Mouse (Mus musculus) thymus, adult 2 months (tissue): Measurements from ENCODE around the gene Usp49. TPM values are rescaled to one million over a fixed set of nuclear protein-coding genes. Genes with fewer than 3 reads are reported as not detected.

Experiments
- DNase-seq: peaks from one replicate; pipeline ENCODE4 v3.0.0; 2021
- H3K27ac ChIP-seq: fragments of 200-500 bp; 2 replicates; pipeline ENCODE4 v1.5.1; 2012; ENCODE audit warnings: low read length, control low read depth; ENCODE audit not compliant: control insufficient read depth, insufficient read depth
- H3K27me3 ChIP-seq: fragments of 200-500 bp; 2 replicates; pipeline ENCODE4 v1.6.1; 2012; ENCODE audit warnings: mild to moderate bottlenecking, low read length, moderate library complexity, mixed read lengths; ENCODE audit not compliant: control insufficient read depth, insufficient read depth
- H3K36me3 ChIP-seq: fragments of 200-500 bp; 2 replicates; pipeline ENCODE4 v1.6.1; 2012; ENCODE audit warnings: mild to moderate bottlenecking, low read length, moderate library complexity; ENCODE audit not compliant: control insufficient read depth, insufficient read depth
- H3K4me1 ChIP-seq: fragments of 200-500 bp; replicated peaks from 2 replicates; pipeline ENCODE4 v1.6.1; 2012; ENCODE audit warnings: low read length; ENCODE audit not compliant: control insufficient read depth, insufficient read depth
- H3K4me3 ChIP-seq: fragments of 200-500 bp; 2 replicates; pipeline ENCODE4 v1.5.1; 2012; ENCODE audit warnings: mild to moderate bottlenecking, low read length, control low read depth, moderate library complexity; ENCODE audit not compliant: control insufficient read depth, insufficient read depth
- CTCF ChIP-seq: fragments of 200-500 bp; IDR thresholded peaks from 2 replicates; pipeline ENCODE4 v1.5.1; 2012; ENCODE audit warnings: mild to moderate bottlenecking, control low read depth, low read length, moderate library complexity, borderline replicate concordance; ENCODE audit not compliant: control insufficient read depth, poor library complexity, insufficient read depth; ENCODE audit errors: extremely low read depth
- POLR2A ChIP-seq: fragments of 200-500 bp; IDR thresholded peaks from 2 replicates; pipeline ENCODE4 v1.6.1; 2012; ENCODE audit warnings: mild to moderate bottlenecking, low read length, control low read depth, moderate library complexity; ENCODE audit not compliant: control insufficient read depth, poor library complexity, insufficient read depth; ENCODE audit errors: extremely low read depth
- WGBS: fragments of 180-500 bp; shearing (Covaris S2); methylation state at CpG from one replicate; pipeline ENCODE4 v1.1.7; 2018; 5-methylcytosine and 5-hydroxymethylcytosine counted together
- polyA plus RNA-seq: library from polyadenylated mRNA; depleted of rRNA; stranded (reverse); fragments of >200 nt; gene quantifications from 2 replicates; pipeline ENCODE4 v1.2.3, GENCODE M21; 2012

Usp49 gene
- polyA plus RNA-seq, 1 experiment, result 12.5 TPM

GRCm38 (mm10) chr17:47606220-47606619 is 24.3 kb upstream of the Usp49 start:
- peaks cover 20% of the 10 kb centered on the region for H3K36me3 ChIP-seq
- H3K4me1 ChIP-seq, result peaks cover 8% of the 10 kb centered on the region
- H3K27ac ChIP-seq, result no peak overlapping the region
- 77% methylated on average over 5 of the region's 5 CpGs for WGBS
- no peak overlapping the region for H3K4me3 ChIP-seq
- DNase-seq, result peak; percentile 70
- no peaks in the 10 kb centered on the region for H3K27me3 ChIP-seq
- TF ChIP-seq CTCF, result peak; percentile 42; the same call in 1 of the 2 replicates
- TF ChIP-seq POLR2A, result no peak

DNA sequence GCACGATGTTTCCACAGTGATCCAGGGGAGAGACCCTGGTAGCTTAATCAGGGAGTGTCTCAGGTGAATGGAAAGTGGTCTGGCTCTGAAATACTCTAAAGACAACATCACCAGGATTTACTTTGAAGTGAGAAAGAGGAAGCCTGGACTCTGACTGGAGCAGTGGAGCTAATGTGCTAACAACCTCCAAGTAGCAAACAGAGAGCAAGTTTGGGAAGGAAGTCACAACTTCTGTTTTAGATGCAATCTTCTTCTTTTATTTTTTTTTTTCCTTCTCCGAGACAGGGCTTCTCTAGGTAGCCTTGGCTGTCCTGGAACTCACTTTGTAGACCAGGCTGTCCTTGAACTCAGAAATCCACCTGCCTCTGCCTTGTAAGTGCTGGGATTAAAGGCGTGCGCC is 21.3 kb upstream of the Usp49 start:
- no peaks in the 10 kb centered on the region for H3K27me3 ChIP-seq
- no peak overlapping the region for H3K4me3 ChIP-seq
- no peak for DNase-seq
- H3K27ac ChIP-seq, result no peak overlapping the region
- TF ChIP-seq POLR2A (no peak), CTCF (no peak)
- H3K36me3 ChIP-seq, result peaks cover under 1% of the 10 kb centered on the region; the same call in 1 of the 2 replicates
- H3K4me1 ChIP-seq, result peaks cover 10% of the 10 kb centered on the region
- 91% methylated on average over 4 of the region's 4 CpGs for WGBS

DNA sequence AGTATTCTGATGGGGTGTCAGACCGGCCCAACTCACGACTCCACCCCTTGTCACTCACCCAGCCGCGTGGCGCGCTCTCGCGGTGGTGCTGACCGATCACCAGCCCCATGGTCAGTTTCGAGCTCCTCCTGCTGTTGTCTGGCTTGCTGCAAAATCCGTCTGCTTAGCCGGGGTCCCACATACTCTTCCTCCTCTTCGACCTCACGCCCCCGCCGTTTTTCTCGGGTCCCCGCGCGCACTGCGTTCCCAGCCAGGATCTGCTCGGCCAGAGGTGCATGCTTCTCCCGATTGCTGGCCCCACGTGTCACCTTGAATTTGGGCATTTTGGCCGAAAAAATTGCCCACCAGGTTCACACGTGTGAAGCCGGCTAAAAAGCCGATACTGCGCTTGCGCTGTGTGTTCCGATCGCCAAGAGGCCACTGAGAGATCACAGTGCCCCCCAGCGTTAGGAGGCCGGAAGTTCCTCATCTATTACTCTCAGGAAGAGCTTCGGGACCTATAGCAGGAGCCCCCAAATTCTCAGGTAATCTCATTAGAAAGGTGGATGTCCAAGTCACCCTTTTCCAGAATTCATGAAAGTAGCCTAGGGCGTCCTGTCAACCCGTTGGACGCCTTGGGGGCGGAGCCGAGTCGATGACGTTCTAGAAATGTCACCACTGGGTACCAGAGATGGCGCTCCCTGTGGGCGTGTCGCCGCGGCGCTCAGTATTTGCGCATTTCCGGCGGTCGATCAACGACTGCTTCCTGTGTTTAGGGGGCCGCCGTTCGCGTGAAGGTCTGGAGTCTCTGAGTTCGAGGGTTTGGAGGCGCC is 19.4 kb upstream of the Usp49 start, which contains the start of the genes Bysl, Med20 and Gm20517:
Gene Bysl (minus strand): TSS at position 644 of the 812 bp plus-strand sequence.
Gene Med20 (plus strand): TSS at position 734 of the 812 bp plus-strand sequence.
Gene Gm20517 (plus strand): TSS at position 741 of the 812 bp plus-strand sequence.
- peaks cover 10% of the 10 kb centered on the region for H3K4me1 ChIP-seq
- WGBS, result under 1% methylated on average over 59 of the region's 59 CpGs
- peak within 1 kb of the TSS; percentile 74 for H3K4me3 ChIP-seq
- H3K36me3 ChIP-seq, result no peaks in the 10 kb centered on the region; the same call in 1 of the 2 replicates
- peak; percentile 96 for DNase-seq
- TF ChIP-seq CTCF (peak; percentile 86; the same call in 1 of the 2 replicates), POLR2A (peak; percentile 55; the same call in 1 of the 2 replicates)
- H3K27ac ChIP-seq, result no peak within 1 kb of the TSS; the same call in 1 of the 2 replicates
- no peaks in the 10 kb centered on the region for H3K27me3 ChIP-seq

- H3K36me3 ChIP-seq, result no peaks in the 10 kb centered on the region; the same call in 1 of the 2 replicates
- no peaks in the 10 kb centered on the region for H3K27me3 ChIP-seq
- peak overlapping the region; percentile 74 for H3K4me3 ChIP-seq
- 1% methylated on average over 13 of the region's 13 CpGs for WGBS
- peaks cover 10% of the 10 kb centered on the region for H3K4me1 ChIP-seq
- no peak for TF ChIP-seq CTCF
- TF ChIP-seq POLR2A, result no peak
- H3K27ac ChIP-seq, result no peak overlapping the region; the same call in 1 of the 2 replicates
- DNase-seq, result no peak
Measured at GRCm38 (mm10) chr17:47611661-47611982, 18.9 kb upstream of the Usp49 start.

DNA sequence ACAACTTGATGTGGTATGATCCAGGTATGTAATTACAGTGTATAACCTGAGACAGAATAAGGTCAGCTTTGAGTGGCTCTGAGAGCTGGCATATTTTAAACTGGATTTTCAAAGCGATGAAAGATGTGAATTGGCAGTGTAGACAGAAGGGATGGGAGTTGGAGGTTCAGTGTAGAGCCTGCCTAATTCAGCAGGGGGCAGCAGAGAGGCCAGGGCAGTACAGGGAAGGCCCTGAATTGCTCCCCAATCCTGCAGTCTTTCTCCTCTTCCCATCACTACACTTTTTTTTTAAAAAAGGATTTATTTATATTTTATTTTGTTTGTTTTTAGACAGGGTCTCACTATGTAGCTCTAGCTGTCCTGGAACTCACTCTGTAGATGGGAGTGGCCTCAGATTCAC is 16.5 kb upstream of the Usp49 start:
- DNase-seq, result peak; percentile 58

DNA sequence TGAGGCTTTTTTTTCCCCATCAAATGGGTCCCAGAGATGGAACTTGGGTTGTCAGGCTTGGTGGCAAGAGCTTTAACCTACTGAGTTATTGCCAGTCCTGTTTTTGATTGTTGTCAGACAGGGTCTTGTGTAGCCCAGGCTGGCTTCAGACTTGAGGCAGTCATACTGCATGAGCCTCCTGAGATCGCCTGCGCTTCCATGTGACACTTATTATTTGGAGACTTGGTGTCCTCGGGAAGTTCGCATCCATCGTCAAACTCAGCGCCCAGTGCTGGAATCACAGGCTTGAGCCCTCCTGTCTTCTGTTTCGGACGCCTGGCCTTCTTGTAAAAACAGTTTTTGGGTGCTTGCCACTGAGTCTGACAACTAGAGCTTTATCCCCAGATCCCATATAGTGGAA is 14.4 kb upstream of the Usp49 start:
- no peak for TF ChIP-seq POLR2A
- no peak for TF ChIP-seq CTCF
- H3K27ac ChIP-seq, result no peak overlapping the region
- H3K27me3 ChIP-seq, result no peaks in the 10 kb centered on the region
- H3K36me3 ChIP-seq, result peaks cover 3% of the 10 kb centered on the region
- H3K4me3 ChIP-seq, result no peak overlapping the region
- peaks cover 10% of the 10 kb centered on the region for H3K4me1 ChIP-seq
- DNase-seq, result no peak
- 96% methylated on average over 8 of the region's 8 CpGs for WGBS

More for the DNA sequence above, 16.5 kb upstream of the Usp49 start:
- H3K36me3 ChIP-seq, result peaks cover 2% of the 10 kb centered on the region; the same call in 1 of the 2 replicates
- 82% methylated on average over 1 of the region's 1 CpGs for WGBS
- no peaks in the 10 kb centered on the region for H3K27me3 ChIP-seq
- H3K27ac ChIP-seq, result no peak overlapping the region
- TF ChIP-seq CTCF (no peak), POLR2A (no peak)
- H3K4me3 ChIP-seq, result no peak overlapping the region
- peaks cover 10% of the 10 kb centered on the region for H3K4me1 ChIP-seq
